ENCODE assay signal across 12 mouse cellular contexts in genomic region chr10:116962803-116963202, GRCm38 (mm10). TPM values are rescaled to one million over a fixed set of nuclear protein-coding genes. Genes with fewer than 3 reads are reported as not detected.
A peak's percentile ranks its signal among the peaks of the same experiment; 100 is the strongest.
DNase-seq lines count a peak whose midpoint lies in the region; ATAC-seq and TF ChIP-seq lines count a peak whose summit lies in the region.
"Had no signal": no experiment of that assay in that cellular context is flagged by ENCODE, and none has a peak within 500 bp of the region (broad histone marks: within the 10 kb centered on the region; RNA-seq: fewer than 3 reads in every experiment).

No protein-coding gene starts in this region.

- 59% methylated on average over 17 of the region's 17 CpGs for WGBS in liver, postnatal 0 days (ENCODE audit: insufficient replicate concordance)
- 47% methylated on average over 17 of the region's 17 CpGs for WGBS in liver, embryonic 12.5 days (ENCODE audit: insufficient replicate concordance)
- 55% methylated on average over 17 of the region's 17 CpGs for WGBS in embryonic facial prominence, embryonic 10.5 days

- H3K36me3 ChIP-seq in liver, postnatal 0 days (replicated peaks; ENCODE audit: insufficient read depth, low read length): no peaks in the 10 kb centered on the region
- no peaks in the 10 kb centered on the region for H3K36me3 ChIP-seq in liver, embryonic 12.5 days
- H3K36me3 ChIP-seq in embryonic facial prominence, embryonic 10.5 days (replicated peaks): no peaks in the 10 kb centered on the region
- H3K36me3 ChIP-seq: limb, embryonic 12.5 days had no signal

- no peaks in the 10 kb centered on the region for H3K9me3 ChIP-seq in liver, postnatal 0 days (ENCODE audit: low read length)
- H3K9me3 ChIP-seq in liver, embryonic 12.5 days (replicated peaks): no peaks in the 10 kb centered on the region
- H3K9me3 ChIP-seq in embryonic facial prominence, embryonic 10.5 days: no peaks in the 10 kb centered on the region
- H3K9me3 ChIP-seq: limb, embryonic 12.5 days had no signal

- no peak overlapping the region for H3K27ac ChIP-seq in liver, postnatal 0 days (ENCODE audit: low read depth)
- no peak overlapping the region for H3K27ac ChIP-seq in liver, embryonic 12.5 days
- H3K27ac ChIP-seq in embryonic facial prominence, embryonic 10.5 days (replicated peaks): no peak overlapping the region
- H3K27ac ChIP-seq: limb, embryonic 12.5 days had no signal

- no peak overlapping the region for H3K4me2 ChIP-seq in liver, postnatal 0 days (ENCODE audit: low read depth, low read length)
- no peak overlapping the region for H3K4me2 ChIP-seq in liver, embryonic 12.5 days
- H3K4me2 ChIP-seq: limb, embryonic 12.5 days had no signal

- no peaks in the 10 kb centered on the region for H3K27me3 ChIP-seq in liver, postnatal 0 days (ENCODE audit: insufficient read depth, low read length)
- H3K27me3 ChIP-seq in liver, embryonic 12.5 days (replicated peaks): peaks cover 2% of the 10 kb centered on the region; the same call in 1 of the 2 replicates
- H3K27me3 ChIP-seq in embryonic facial prominence, embryonic 10.5 days (replicated peaks; ENCODE audit: low read depth, poor library complexity, severe bottlenecking): no peaks in the 10 kb centered on the region
- H3K27me3 ChIP-seq: limb, embryonic 12.5 days had no signal

- H3K4me1 ChIP-seq in liver, postnatal 0 days (ENCODE audit: insufficient read depth): no peaks in the 10 kb centered on the region
- H3K4me1 ChIP-seq in liver, embryonic 12.5 days: no peaks in the 10 kb centered on the region
- peaks cover 19% of the 10 kb centered on the region for H3K4me1 ChIP-seq in embryonic facial prominence, embryonic 10.5 days

- H3K9ac ChIP-seq in liver, postnatal 0 days (replicated peaks): no peak overlapping the region
- no peak overlapping the region for H3K9ac ChIP-seq in liver, embryonic 12.5 days
- H3K9ac ChIP-seq: limb, embryonic 12.5 days had no signal

- no peak overlapping the region for H3K4me3 ChIP-seq in liver, postnatal 0 days (ENCODE audit: low read depth, low read length)
- no peak overlapping the region for H3K4me3 ChIP-seq in liver, embryonic 12.5 days
- H3K4me3 ChIP-seq in embryonic facial prominence, embryonic 10.5 days: no peak overlapping the region
- H3K4me3 ChIP-seq: limb, embryonic 12.5 days had no signal

- TF ChIP-seq CTCF in liver, postnatal 0 days (IDR thresholded peaks at IDR 0.05; ENCODE audit: low read depth): peak; percentile 28

- peak; percentile 10 to 27 for DNase-seq in adrenal gland, postnatal 36 days
- no peak for DNase-seq in adrenal gland, postnatal 4 days (ENCODE audit: low spot score in 2 of 2)
- DNase-seq in liver, postnatal 0 days: no peak
- peak; percentile 37 for DNase-seq in embryonic facial prominence, embryonic 10.5 days (ENCODE audit: low spot score)
- DNase-seq in thymus, postnatal 0 days (ENCODE audit: low spot score): peak; percentile 35
- no peak for DNase-seq in frontal cortex, postnatal 10 days (ENCODE audit: low spot score in 2 of 2)
- DNase-seq: gastrocnemius, postnatal 25 days had no signal

- no peak for TF ChIP-seq EP300 in liver, postnatal 0 days (IDR thresholded peaks at IDR 0.05; ENCODE audit: low read depth)

- no peak for ATAC-seq in liver, postnatal 0 days
- ATAC-seq in liver, embryonic 12.5 days: no peak
- no peak for ATAC-seq in megakaryocyte, adult 5-6 weeks (ENCODE audit: poor library complexity, severe bottlenecking)

RNA-seq across cellular contexts. Expression of gene Gm10271, which starts 9.6 kb away (rescaled TPM):
- not detected for total RNA-seq in adrenal gland, postnatal 36 days (2021)
- not detected for total RNA-seq in adrenal gland, postnatal 4 days (2021)
- not detected in 2 replicates for polyA plus RNA-seq in liver, postnatal 0 days (2015; fragmentation: Nextera tagmentation; extraction: Ambion mirVana)
- not detected in 2 replicates for polyA plus RNA-seq in liver, embryonic 12.5 days (2016; fragmentation: Nextera tagmentation; extraction: Ambion mirVana)
- polyA plus RNA-seq in embryonic facial prominence, embryonic 10.5 days (2016; fragmentation: Nextera tagmentation; extraction: Ambion mirVana): not detected in 2 replicates
- not detected in 2 replicates for polyA plus RNA-seq in thymus, postnatal 0 days (2015; fragmentation: Nextera tagmentation; extraction: Ambion mirVana)
- not detected in 2 replicates for total RNA-seq in megakaryocyte, adult 5-6 weeks (2015)
- not detected in 2 replicates for total RNA-seq in megakaryocyte, adult 5-6 weeks (2017)
- total RNA-seq: gastrocnemius, postnatal 25 days had no signal
- polyA plus RNA-seq: cortical plate, adult 2 months; heart, embryonic 14.5 days; limb, embryonic 12.5 days had no signal

RNA-seq across cellular contexts. Expression of gene Rab3ip, which starts 12.2 kb away (rescaled TPM):
- 10 to 100 TPM; 35.4 to 51.5 TPM for total RNA-seq in adrenal gland, postnatal 36 days (2021)
- total RNA-seq in adrenal gland, postnatal 4 days (2021): 10 to 100 TPM; 37.1 to 53.9 TPM
- polyA plus RNA-seq in liver, postnatal 0 days (2015; fragmentation: Nextera tagmentation; extraction: Ambion mirVana): 15.5 and 17.5 TPM in 2 replicates
- polyA plus RNA-seq in liver, embryonic 12.5 days (2016; fragmentation: Nextera tagmentation; extraction: Ambion mirVana): 11.7 and 12.1 TPM in 2 replicates
- 36.5 and 37.3 TPM in 2 replicates for polyA plus RNA-seq in embryonic facial prominence, embryonic 10.5 days (2016; fragmentation: Nextera tagmentation; extraction: Ambion mirVana)
- 20.6 and 22.5 TPM in 2 replicates for polyA plus RNA-seq in thymus, postnatal 0 days (2015; fragmentation: Nextera tagmentation; extraction: Ambion mirVana)
- 5.6 and 6.0 TPM in 2 replicates for total RNA-seq in megakaryocyte, adult 5-6 weeks (2015)
- total RNA-seq in megakaryocyte, adult 5-6 weeks (2017): 8.2 and 14.5 TPM in 2 replicates

RNA-seq across cellular contexts. Expression of gene Best3, which starts 23.3 kb away (rescaled TPM):
- under 1 TPM; 0.23 to 0.33 TPM for total RNA-seq in adrenal gland, postnatal 36 days (2021)
- total RNA-seq in adrenal gland, postnatal 4 days (2021): under 1 TPM; 0.56 to 0.81 TPM
- 0.08 TPM in 1 of 2 replicates, not detected in the other for polyA plus RNA-seq in liver, postnatal 0 days (2015; fragmentation: Nextera tagmentation; extraction: Ambion mirVana)
- 0.06 TPM in 1 of 2 replicates, not detected in the other for polyA plus RNA-seq in liver, embryonic 12.5 days (2016; fragmentation: Nextera tagmentation; extraction: Ambion mirVana)
- 0.09 and 0.33 TPM in 2 replicates for polyA plus RNA-seq in embryonic facial prominence, embryonic 10.5 days (2016; fragmentation: Nextera tagmentation; extraction: Ambion mirVana)
- polyA plus RNA-seq in thymus, postnatal 0 days (2015; fragmentation: Nextera tagmentation; extraction: Ambion mirVana): not detected in 2 replicates
- not detected in 2 replicates for total RNA-seq in megakaryocyte, adult 5-6 weeks (2015)
- not detected in 2 replicates for total RNA-seq in megakaryocyte, adult 5-6 weeks (2017)

Comparison
In these comparisons a context has a peak if more than half of its experiments do, and no peak if none do; other contexts are left out.
1. DNase-seq: peak in adrenal gland, postnatal 36 days (2 of 2), embryonic facial prominence, embryonic 10.5 days (single experiment) and thymus, postnatal 0 days (single experiment); none in adrenal gland, postnatal 4 days (0 of 2), liver, postnatal 0 days (single experiment) and frontal cortex, postnatal 10 days (0 of 2).